Mouse (Mus musculus) ES-Bruce4 (cell line): ENCODE data around the gene Polr2e. TPM values are rescaled to one million over a fixed set of nuclear protein-coding genes. Genes with fewer than 3 reads are reported as not detected.

ENCODE experiments used
- H3K27ac ChIP-seq: 2 replicates; pipeline ENCODE4 v1.5.1; 2012; ENCODE audit warnings: low read length, inconsistent platforms; ENCODE audit not compliant: insufficient read depth
- H3K27me3 ChIP-seq: 2 replicates; pipeline ENCODE4 v1.6.1; 2012; ENCODE audit warnings: mild to moderate bottlenecking, low read length, inconsistent platforms; ENCODE audit not compliant: control insufficient read depth, poor library complexity, insufficient read depth, severe bottlenecking
- H3K36me3 ChIP-seq: 2 replicates; pipeline ENCODE4 v1.6.1; 2012; ENCODE audit warnings: inconsistent platforms, mild to moderate bottlenecking, low read length, moderate library complexity; ENCODE audit not compliant: control insufficient read depth, poor library complexity, insufficient read depth, severe bottlenecking
- H3K4me1 ChIP-seq: one replicate; pipeline ENCODE4 v1.8.1; 2011; ENCODE audit warnings: low read length; ENCODE audit not compliant: control insufficient read depth, insufficient read depth
- H3K4me3 ChIP-seq: 2 replicates; pipeline ENCODE4 v1.5.1; 2011; ENCODE audit warnings: low read depth, mild to moderate bottlenecking, low read length
- H3K9ac ChIP-seq: 2 replicates; pipeline ENCODE4 v1.6.1; 2012; ENCODE audit warnings: low read depth, mild to moderate bottlenecking, inconsistent platforms; ENCODE audit not compliant: poor library complexity, severe bottlenecking
- H3K9me3 ChIP-seq: replicated peaks from 2 replicates; pipeline ENCODE4 v1.6.1; 2012; ENCODE audit warnings: mild to moderate bottlenecking, low read length, inconsistent platforms; ENCODE audit not compliant: control insufficient read depth, poor library complexity, insufficient read depth, severe bottlenecking
- CTCF ChIP-seq: IDR thresholded peaks from one replicate; pipeline ENCODE4 v1.8.1; 2011; ENCODE audit warnings: low read depth, low read length
- EP300 ChIP-seq: IDR thresholded peaks from 2 replicates; pipeline ENCODE4 v1.6.1; 2011; ENCODE audit warnings: low read depth, low read length; ENCODE audit not compliant: insufficient read depth
- POLR2A ChIP-seq: IDR thresholded peaks from one replicate; pipeline ENCODE4 v1.8.1; 2011; ENCODE audit warnings: low read length; ENCODE audit not compliant: insufficient read depth
- polyA plus RNA-seq: library from polyadenylated mRNA; stranded (reverse); fragments of >200 nt; gene quantifications from 2 replicates; pipeline ENCODE4 v1.2.4, GENCODE M21; 2011; ENCODE audit warnings: low read depth; ENCODE audit not compliant: missing spikeins, insufficient read depth, insufficient read length

The Polr2e gene
- polyA plus RNA-seq, 1 experiment = 176 TPM

GRCm38 (mm10) chr10:80072623-80073489 is 33.3 kb upstream of the Polr2e start:
- Histone ChIP-seq H3K27me3 (no peaks in the 10 kb centered on the region), H3K36me3 (no peaks in the 10 kb centered on the region), H3K9me3 (no peaks in the 10 kb centered on the region), H3K9ac (no peak overlapping the region), H3K4me1 (peaks cover 10% of the 10 kb centered on the region), H3K27ac (no peak overlapping the region), H3K4me3 (no peak overlapping the region)
- no peak for TF ChIP-seq POLR2A
- TF ChIP-seq CTCF = no peak
- TF ChIP-seq EP300 = no peak

GRCm38 (mm10) chr10:80071516-80071900 is 31.9 kb upstream of the Polr2e start:
- Histone ChIP-seq H3K9ac (no peak overlapping the region), H3K36me3 (no peaks in the 10 kb centered on the region), H3K9me3 (no peaks in the 10 kb centered on the region), H3K27ac (no peak overlapping the region), H3K27me3 (no peaks in the 10 kb centered on the region), H3K4me3 (no peak overlapping the region), H3K4me1 (peaks cover 10% of the 10 kb centered on the region)
- no peak for TF ChIP-seq EP300
- no peak for TF ChIP-seq CTCF
- no peak for TF ChIP-seq POLR2A

- no peaks in the 10 kb centered on the region for H3K27me3 ChIP-seq
- TF ChIP-seq EP300 = no peak
- no peak for TF ChIP-seq POLR2A
- TF ChIP-seq CTCF = no peak
- no peak overlapping the region for H3K4me3 ChIP-seq
- no peak overlapping the region for H3K27ac ChIP-seq
- no peaks in the 10 kb centered on the region for H3K36me3 ChIP-seq
- H3K9me3 ChIP-seq = no peaks in the 10 kb centered on the region
- peaks cover 8% of the 10 kb centered on the region for H3K4me1 ChIP-seq
- H3K9ac ChIP-seq = no peak overlapping the region
Observed at GRCm38 (mm10) chr10:80070837-80071515, 31.4 kb upstream of the Polr2e start.

GRCm38 (mm10) chr10:80069948-80070450 is 30.4 kb upstream of the Polr2e start:
- no peaks in the 10 kb centered on the region for H3K27me3 ChIP-seq
- H3K27ac ChIP-seq = no peak overlapping the region
- H3K4me3 ChIP-seq = no peak overlapping the region

GRCm38 (mm10) chr10:80069251-80069650 is 29.7 kb upstream of the Polr2e start:
- Histone ChIP-seq H3K9me3 (no peaks in the 10 kb centered on the region), H3K4me1 (peaks cover 7% of the 10 kb centered on the region), H3K27me3 (no peaks in the 10 kb centered on the region), H3K36me3 (no peaks in the 10 kb centered on the region), H3K4me3 (no peak overlapping the region), H3K27ac (no peak overlapping the region), H3K9ac (no peak overlapping the region)
- no peak for TF ChIP-seq EP300
- TF ChIP-seq CTCF = no peak
- TF ChIP-seq POLR2A = no peak

More at GRCm38 (mm10) chr10:80069948-80070450, 30.4 kb upstream of the Polr2e start:
- Histone ChIP-seq H3K9ac (no peak overlapping the region), H3K4me1 (peaks cover 7% of the 10 kb centered on the region), H3K36me3 (no peaks in the 10 kb centered on the region), H3K9me3 (no peaks in the 10 kb centered on the region)
- TF ChIP-seq CTCF (no peak), POLR2A (no peak), EP300 (no peak)
